Mouse (Mus musculus): ENCODE results near the gene L3hypdh. TPM values are rescaled to one million over a fixed set of nuclear protein-coding genes. Genes with fewer than 3 reads are reported as not detected.

L3hypdh gene
- polyA plus RNA-seq, 1 experiment from 2014 or later = 19.8 TPM

Small RNAs within 50 kb of the gene (microRNA-seq; reads per million reads assigned to microRNA genes)
- not detected for gene Gm24466

Other genes with a start within 250 kb of the L3hypdh start
- gene Gpr135, start 14.3 kb downstream of the L3hypdh start, polyA plus RNA-seq (2015; fragmentation: Nextera tagmentation; extraction: Ambion mirVana) = 0.34 and 0.46 TPM in 2 replicates
- 65.0 and 71.4 TPM in 2 replicates for gene Jkamp, start 150 bp upstream of the L3hypdh start, polyA plus RNA-seq (2015; fragmentation: Nextera tagmentation; extraction: Ambion mirVana)
- not detected in 2 replicates for gene Ccdc175, start 99.6 kb upstream of the L3hypdh start, polyA plus RNA-seq (2015; fragmentation: Nextera tagmentation; extraction: Ambion mirVana)

Measured in lung, embryonic 16.5 days (tissue).